Mouse (Mus musculus): ENCODE measurements around the gene Trim46.
"Not testable (repeated sequence)": the region's sequence is repeated elsewhere in the genome, so short reads cannot be mapped to it uniquely, and the experiment has no call there.

DNA sequence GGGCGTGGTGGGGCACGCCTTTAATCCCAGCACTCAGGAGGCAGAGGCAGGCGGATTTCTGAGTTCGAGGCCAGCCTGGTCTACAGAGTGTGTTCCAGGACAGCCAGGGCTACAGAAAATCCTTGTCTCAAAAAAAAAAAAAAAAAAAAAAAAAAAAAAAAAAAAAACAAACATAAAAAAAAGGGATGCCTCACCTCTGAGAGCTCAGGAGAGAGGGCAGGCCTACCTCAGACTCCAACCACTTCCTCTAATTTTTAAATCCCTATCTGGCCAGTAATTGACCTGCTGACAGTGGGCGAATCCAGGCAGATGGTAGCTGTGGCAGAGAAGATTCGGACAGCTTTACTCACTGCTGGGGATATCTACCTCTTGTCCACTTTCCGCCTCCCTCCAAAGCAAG lies 29.7 kb downstream of the Trim46 start:
- TF ChIP-seq POLR2AphosphoS2 (IDR thresholded peaks at IDR 0.05; ENCODE audit: insufficient read length, low read depth); POLR2A (IDR thresholded peaks at IDR 0.05; ENCODE audit: insufficient read length, low read depth); MAX (IDR thresholded peaks at IDR 0.05; ENCODE audit: low read depth); USF1 (IDR thresholded peaks at IDR 0.05; ENCODE audit: low read depth); SRF (IDR thresholded peaks at IDR 0.05; ENCODE audit: control insufficient read depth, insufficient read length, low read depth); E2F4 (IDR thresholded peaks at IDR 0.05; ENCODE audit: insufficient read depth); CEBPB (IDR thresholded peaks at IDR 0.05; ENCODE audit: insufficient read depth, poor library complexity, severe bottlenecking); MYOG (IDR thresholded peaks at IDR 0.05; ENCODE audit: control insufficient read depth in 1 of 3, insufficient read depth in 1 of 3, insufficient read length in 2 of 3, low read depth in 2 of 3); REST (IDR thresholded peaks at IDR 0.05; ENCODE audit: insufficient read depth, insufficient read length); MYOD1 (IDR thresholded peaks at IDR 0.05; ENCODE audit: control insufficient read depth in 1 of 3, insufficient read length in 2 of 3, low read depth in 2 of 3); TCF12 (IDR thresholded peaks at IDR 0.05; ENCODE audit: insufficient read depth, poor library complexity, severe bottlenecking): not testable (repeated sequence)

All from myocyte (in vitro differentiated cells).